Mouse (Mus musculus) lung, postnatal 0 days (tissue): Measurements from ENCODE around the gene Msi2. TPM values are rescaled to one million over a fixed set of nuclear protein-coding genes. Genes with fewer than 3 reads are reported as not detected.

Experiments
- ATAC-seq: fragments of 200-750 bp; cut with Nextera tagmentation; 2 replicates; pipeline ENCODE4 v1.8.0; 2017; ENCODE audit warnings: moderate library complexity
- DNase-seq: peaks from one replicate; pipeline ENCODE4 v3.0.0-alpha.2; 2016; ENCODE audit warnings: low spot score
- H3K27ac ChIP-seq: fragments of 300-500 bp; sonication (generic); 2 replicates; pipeline ENCODE4 v1.5.1; 2014; ENCODE audit warnings: antibody characterized with exemption, mild to moderate bottlenecking, low read length, mixed read lengths
- H3K27me3 ChIP-seq: fragments of 300-500 bp; sonication (generic); replicated peaks from 2 replicates; pipeline ENCODE4 v1.6.1; 2014; ENCODE audit warnings: low read length, mixed read lengths; ENCODE audit not compliant: insufficient read depth
- H3K36me3 ChIP-seq: fragments of 300-500 bp; sonication (generic); 2 replicates; pipeline ENCODE4 v1.6.1; 2014; ENCODE audit warnings: low read length, mixed read lengths; ENCODE audit not compliant: insufficient read depth
- H3K4me1 ChIP-seq: fragments of 300-500 bp; sonication (generic); 2 replicates; pipeline ENCODE4 v1.6.1; 2014; ENCODE audit warnings: antibody characterized with exemption, low read depth, low read length, mixed read lengths; ENCODE audit not compliant: insufficient read depth
- H3K4me2 ChIP-seq: fragments of 300-500 bp; sonication (generic); replicated peaks from 2 replicates; pipeline ENCODE4 v1.6.1; 2014; ENCODE audit warnings: low read depth, mild to moderate bottlenecking, low read length, moderate library complexity, mixed read lengths
- H3K4me3 ChIP-seq: fragments of 300-500 bp; sonication (generic); 2 replicates; pipeline ENCODE4 v1.5.1; 2014; ENCODE audit warnings: low read depth, low read length
- H3K9ac ChIP-seq: fragments of 300-500 bp; sonication (generic); replicated peaks from 2 replicates; pipeline ENCODE4 v1.6.1; 2014; ENCODE audit warnings: low read depth, mild to moderate bottlenecking
- H3K9me3 ChIP-seq: fragments of 300-500 bp; sonication (generic); 2 replicates; pipeline ENCODE4 v1.6.1; 2016; ENCODE audit warnings: low read length, mixed read lengths
- CTCF ChIP-seq: IDR thresholded peaks from 2 replicates; pipeline ENCODE4 v1.5.1; 2016; ENCODE audit warnings: antibody characterized with exemption, mild to moderate bottlenecking
- EP300 ChIP-seq: IDR thresholded peaks from 2 replicates; pipeline ENCODE4 v1.6.1; 2016; ENCODE audit warnings: antibody characterized with exemption, mild to moderate bottlenecking, control low read depth
- WGBS: fragments of 180-500 bp; shearing (Covaris S2); extraction: QIAGEN DNeasy Blood & Tissue Kit; methylation state at CpG from one replicate; pipeline ENCODE4 v1.1.7; 2014; 5-methylcytosine and 5-hydroxymethylcytosine counted together
- polyA plus RNA-seq: library from polyadenylated mRNA; unstranded; fragments of >200 nt; fragmentation: Nextera tagmentation; extraction: Ambion mirVana; gene quantifications from 2 replicates; pipeline ENCODE4 v1.2.1, GENCODE M21; 2015

The Msi2 gene
- polyA plus RNA-seq, 1 experiment from 2014 or later, result 12.6 TPM

- Histone ChIP-seq H3K4me1 (peaks cover 12% of the 10 kb centered on the region), H3K4me3 (no peak overlapping the region), H3K36me3 (no peaks in the 10 kb centered on the region), H3K4me2 (no peak overlapping the region), H3K9ac (no peak overlapping the region), H3K27me3 (no peaks in the 10 kb centered on the region), H3K9me3 (no peaks in the 10 kb centered on the region), H3K27ac (no peak overlapping the region)
- no peak for ATAC-seq
- DNase-seq, result no peak
- no peak for TF ChIP-seq EP300
- no peak for TF ChIP-seq CTCF
- WGBS, result 49% methylated on average over 13 of the region's 13 CpGs
Observed at GRCm38 (mm10) chr11:88594804-88595611, 123.3 kb downstream of the Msi2 start.

- Histone ChIP-seq H3K9me3 (no peaks in the 10 kb centered on the region), H3K4me3 (no peak overlapping the region), H3K27me3 (no peaks in the 10 kb centered on the region), H3K4me1 (peaks cover 12% of the 10 kb centered on the region), H3K36me3 (no peaks in the 10 kb centered on the region), H3K4me2 (no peak overlapping the region), H3K27ac (no peak overlapping the region), H3K9ac (no peak overlapping the region)
- TF ChIP-seq CTCF, result no peak
- no peak for TF ChIP-seq EP300
- WGBS, result 22% methylated on average over 7 of the region's 8 CpGs
- no peak for ATAC-seq
- DNase-seq, result no peak
Observed at GRCm38 (mm10) chr11:88594010-88594409, 124.3 kb downstream of the Msi2 start.

- ATAC-seq (no peak), DNase-seq (no peak)
- H3K4me2 ChIP-seq, result no peak overlapping the region
- H3K27ac ChIP-seq, result no peak overlapping the region
- H3K4me3 ChIP-seq, result no peak overlapping the region
- H3K9ac ChIP-seq, result no peak overlapping the region
- no peaks in the 10 kb centered on the region for H3K27me3 ChIP-seq
- no peaks in the 10 kb centered on the region for H3K9me3 ChIP-seq
- TF ChIP-seq CTCF, result no peak
- TF ChIP-seq EP300, result no peak
- H3K36me3 ChIP-seq, result no peaks in the 10 kb centered on the region
- H3K4me1 ChIP-seq, result peaks cover 12% of the 10 kb centered on the region
- 95% methylated on average over 8 of the region's 8 CpGs for WGBS
Observed at GRCm38 (mm10) chr11:88592099-88592498, 126.2 kb downstream of the Msi2 start.

GRCm38 (mm10) chr11:88590647-88591046 lies 127.7 kb downstream of the Msi2 start:
- no peak for DNase-seq
- Histone ChIP-seq H3K27ac (no peak overlapping the region), H3K9ac (no peak overlapping the region), H3K4me1 (peaks cover 8% of the 10 kb centered on the region), H3K27me3 (no peaks in the 10 kb centered on the region), H3K36me3 (no peaks in the 10 kb centered on the region), H3K9me3 (no peaks in the 10 kb centered on the region), H3K4me2 (no peak overlapping the region), H3K4me3 (no peak overlapping the region)
- 64% methylated on average over 5 of the region's 5 CpGs for WGBS
- no peak for ATAC-seq
- TF ChIP-seq EP300, result no peak

- TF ChIP-seq CTCF (no peak), EP300 (no peak)
- H3K4me1 ChIP-seq, result peaks cover 13% of the 10 kb centered on the region
- H3K4me3 ChIP-seq, result no peak overlapping the region
- WGBS, result 87% methylated on average over 6 of the region's 6 CpGs
- H3K9me3 ChIP-seq, result no peaks in the 10 kb centered on the region
- no peak overlapping the region for H3K9ac ChIP-seq
- H3K27me3 ChIP-seq, result no peaks in the 10 kb centered on the region
- ATAC-seq, result no peak
- no peaks in the 10 kb centered on the region for H3K36me3 ChIP-seq
- no peak for DNase-seq
- H3K4me2 ChIP-seq, result no peak overlapping the region
- H3K27ac ChIP-seq, result no peak overlapping the region
Observed at GRCm38 (mm10) chr11:88589641-88590040, 128.7 kb downstream of the Msi2 start.

- H3K4me2 ChIP-seq, result no peak overlapping the region
- H3K27me3 ChIP-seq, result no peaks in the 10 kb centered on the region
- H3K9me3 ChIP-seq, result no peaks in the 10 kb centered on the region
- H3K9ac ChIP-seq, result no peak overlapping the region
- DNase-seq (no peak), ATAC-seq (no peak)
- peaks cover 17% of the 10 kb centered on the region for H3K4me1 ChIP-seq
- no peak overlapping the region for H3K4me3 ChIP-seq
- no peak overlapping the region for H3K27ac ChIP-seq
- no peaks in the 10 kb centered on the region for H3K36me3 ChIP-seq
- TF ChIP-seq EP300 (no peak), CTCF (no peak)
- 86% methylated on average over 9 of the region's 9 CpGs for WGBS
Observed at GRCm38 (mm10) chr11:88588688-88589210, 129.6 kb downstream of the Msi2 start.
